Mouse (Mus musculus): ENCODE measurements around the gene Prdm2. TPM values are rescaled to one million over a fixed set of nuclear protein-coding genes. Genes with fewer than 3 reads are reported as not detected.

Gene Prdm2
- polyA plus RNA-seq, 1 experiment, result 25.9 TPM

- no peak for TF ChIP-seq POLR2A (IDR thresholded peaks at IDR 0.05; ENCODE audit: borderline replicate concordance, low read depth, low read length)
- TF ChIP-seq CTCF (IDR thresholded peaks at IDR 0.05; ENCODE audit: low read depth, low read length), result no peak
- Histone ChIP-seq H3K27ac (ENCODE audit: insufficient read depth, low read depth, low read length) (no peak overlapping the region), H3K4me3 (ENCODE audit: insufficient read depth, low read length) (no peak overlapping the region), H3K4me1 (ENCODE audit: control insufficient read depth, insufficient read depth, low read length) (peaks cover 12% of the 10 kb centered on the region)
Measured at GRCm38 (mm10) chr4:143213571-143213970, 776 bp upstream of the Prdm2 start.

GRCm38 (mm10) chr4:143213175-143213479 lies 332 bp upstream of the Prdm2 start:
- H3K4me1 ChIP-seq (ENCODE audit: control insufficient read depth, insufficient read depth, low read length), result peaks cover 12% of the 10 kb centered on the region
- peak overlapping the region; percentile 77 for H3K4me3 ChIP-seq (ENCODE audit: insufficient read depth, low read length)
- 0 out of 2 replicates have a peak overlapping the region, but pooled peaks have one; percentile 8 for H3K27ac ChIP-seq (ENCODE audit: insufficient read depth, low read depth, low read length)
- TF ChIP-seq POLR2A (IDR thresholded peaks at IDR 0.05; ENCODE audit: borderline replicate concordance, low read depth, low read length) (no peak), CTCF (IDR thresholded peaks at IDR 0.05; ENCODE audit: low read depth, low read length) (no peak)

GRCm38 (mm10) chr4:143211584-143212340 lies 1.0 kb downstream of the Prdm2 start:
- Histone ChIP-seq H3K4me3 (ENCODE audit: insufficient read depth, low read length) (peak overlapping the region; percentile 77), H3K4me1 (ENCODE audit: control insufficient read depth, insufficient read depth, low read length) (peaks cover 12% of the 10 kb centered on the region), H3K27ac (ENCODE audit: insufficient read depth, low read depth, low read length) (0 out of 2 replicates have a peak overlapping the region, but pooled peaks have one; percentile 2)
- TF ChIP-seq CTCF (IDR thresholded peaks at IDR 0.05; ENCODE audit: low read depth, low read length) (no peak), POLR2A (IDR thresholded peaks at IDR 0.05; ENCODE audit: borderline replicate concordance, low read depth, low read length) (no peak)

GRCm38 (mm10) chr4:143209997-143210396 lies 2.8 kb downstream of the Prdm2 start:
- no peak overlapping the region for H3K4me3 ChIP-seq (ENCODE audit: insufficient read depth, low read length)

GRCm38 (mm10) chr4:143202653-143203052 lies 10.1 kb downstream of the Prdm2 start:
- no peak overlapping the region for H3K27ac ChIP-seq (ENCODE audit: insufficient read depth, low read depth, low read length)
- no peak overlapping the region for H3K4me3 ChIP-seq (ENCODE audit: insufficient read depth, low read length)
- H3K4me1 ChIP-seq (ENCODE audit: control insufficient read depth, insufficient read depth, low read length), result peaks cover 4% of the 10 kb centered on the region
- no peak for TF ChIP-seq CTCF (IDR thresholded peaks at IDR 0.05; ENCODE audit: low read depth, low read length)
- TF ChIP-seq POLR2A (IDR thresholded peaks at IDR 0.05; ENCODE audit: borderline replicate concordance, low read depth, low read length), result no peak

More at GRCm38 (mm10) chr4:143209997-143210396, 2.8 kb downstream of the Prdm2 start:
- no peak overlapping the region for H3K27ac ChIP-seq (ENCODE audit: insufficient read depth, low read depth, low read length)
- H3K4me1 ChIP-seq (ENCODE audit: control insufficient read depth, insufficient read depth, low read length), result peaks cover 12% of the 10 kb centered on the region
- no peak for TF ChIP-seq POLR2A (IDR thresholded peaks at IDR 0.05; ENCODE audit: borderline replicate concordance, low read depth, low read length)
- TF ChIP-seq CTCF (IDR thresholded peaks at IDR 0.05; ENCODE audit: low read depth, low read length), result no peak

GRCm38 (mm10) chr4:143198371-143198770 lies 14.4 kb downstream of the Prdm2 start:
- Histone ChIP-seq H3K4me3 (ENCODE audit: insufficient read depth, low read length) (no peak overlapping the region), H3K4me1 (ENCODE audit: control insufficient read depth, insufficient read depth, low read length) (peaks cover 4% of the 10 kb centered on the region), H3K27ac (ENCODE audit: insufficient read depth, low read depth, low read length) (no peak overlapping the region)

GRCm38 (mm10) chr4:143197845-143198356 lies 14.9 kb downstream of the Prdm2 start:
- no peak for TF ChIP-seq CTCF (IDR thresholded peaks at IDR 0.05; ENCODE audit: low read depth, low read length)
- peaks cover 4% of the 10 kb centered on the region for H3K4me1 ChIP-seq (ENCODE audit: control insufficient read depth, insufficient read depth, low read length)
- no peak overlapping the region for H3K4me3 ChIP-seq (ENCODE audit: insufficient read depth, low read length)
- no peak overlapping the region for H3K27ac ChIP-seq (ENCODE audit: insufficient read depth, low read depth, low read length)

More at GRCm38 (mm10) chr4:143198371-143198770, 14.4 kb downstream of the Prdm2 start:
- no peak for TF ChIP-seq POLR2A (IDR thresholded peaks at IDR 0.05; ENCODE audit: borderline replicate concordance, low read depth, low read length)
- no peak for TF ChIP-seq CTCF (IDR thresholded peaks at IDR 0.05; ENCODE audit: low read depth, low read length)

- TF ChIP-seq CTCF (IDR thresholded peaks at IDR 0.05; ENCODE audit: low read depth, low read length) (no peak), POLR2A (IDR thresholded peaks at IDR 0.05; ENCODE audit: borderline replicate concordance, low read depth, low read length) (no peak)
- H3K4me1 ChIP-seq (ENCODE audit: control insufficient read depth, insufficient read depth, low read length), result peaks cover 11% of the 10 kb centered on the region
- no peak overlapping the region for H3K4me3 ChIP-seq (ENCODE audit: insufficient read depth, low read length)
- H3K27ac ChIP-seq (ENCODE audit: insufficient read depth, low read depth, low read length), result no peak overlapping the region
Measured at GRCm38 (mm10) chr4:143194328-143194727, 18.5 kb downstream of the Prdm2 start.

GRCm38 (mm10) chr4:143193164-143193563 lies 19.6 kb downstream of the Prdm2 start:
- no peak overlapping the region for H3K27ac ChIP-seq (ENCODE audit: insufficient read depth, low read depth, low read length)
- peaks cover 11% of the 10 kb centered on the region for H3K4me1 ChIP-seq (ENCODE audit: control insufficient read depth, insufficient read depth, low read length)
- H3K4me3 ChIP-seq (ENCODE audit: insufficient read depth, low read length), result no peak overlapping the region
- TF ChIP-seq CTCF (IDR thresholded peaks at IDR 0.05; ENCODE audit: low read depth, low read length) (no peak), POLR2A (IDR thresholded peaks at IDR 0.05; ENCODE audit: borderline replicate concordance, low read depth, low read length) (no peak)

- Histone ChIP-seq H3K4me1 (ENCODE audit: control insufficient read depth, insufficient read depth, low read length) (peaks cover 19% of the 10 kb centered on the region), H3K4me3 (ENCODE audit: insufficient read depth, low read length) (no peak overlapping the region), H3K27ac (ENCODE audit: insufficient read depth, low read depth, low read length) (no peak overlapping the region)
- no peak for TF ChIP-seq CTCF (IDR thresholded peaks at IDR 0.05; ENCODE audit: low read depth, low read length)
- TF ChIP-seq POLR2A (IDR thresholded peaks at IDR 0.05; ENCODE audit: borderline replicate concordance, low read depth, low read length), result no peak
Measured at GRCm38 (mm10) chr4:143191783-143192182, 21.0 kb downstream of the Prdm2 start.
